Mouse (Mus musculus) frontal cortex, postnatal 10 days (tissue): ENCODE data around the gene Olfr547.
A peak's percentile ranks its signal among the peaks of the same experiment; 100 is the strongest.
"Not testable (repeated sequence)": the region's sequence is repeated elsewhere in the genome, so short reads cannot be mapped to it uniquely, and the experiment has no call there.

ENCODE experiments used
- DNase-seq, 2 experiments: peaks; one replicate each; pipeline ENCODE4 v3.0.0; 2022; ENCODE audit warnings: low spot score in 2 of 2, mixed read lengths in 1 of 2

Olfr547 gene

GRCm38 (mm10) chr7:102534449-102534848, at the start of gene Olfr547:
Gene Olfr547, plus strand, starts transcription at chr7:102534749.
- no peak for DNase-seq

GRCm38 (mm10) chr7:102484766-102485165, 49.8 kb upstream of the Olfr547 start:
- DNase-seq = not testable (repeated sequence)

- DNase-seq = no peak
Observed at GRCm38 (mm10) chr7:102486105-102486504, 48.4 kb upstream of the Olfr547 start.

GRCm38 (mm10) chr7:102488161-102488560, 46.4 kb upstream of the Olfr547 start, which contains the start of gene Olfr544:
Gene Olfr544, minus strand, starts transcription at chr7:102488313.
- DNase-seq = no peak

- not testable (repeated sequence) for DNase-seq
Observed at GRCm38 (mm10) chr7:102494416-102494815, 40.1 kb upstream of the Olfr547 start.

- no peak for DNase-seq
Observed at GRCm38 (mm10) chr7:102499473-102499872, 35.1 kb upstream of the Olfr547 start, which contains the start of gene Olfr545. Gene Olfr545, minus strand, starts transcription at chr7:102499573.

- DNase-seq = no peak
Observed at GRCm38 (mm10) chr7:102501986-102502385, 32.6 kb upstream of the Olfr547 start.

- peak; percentile 50 to 75 for DNase-seq
Observed at GRCm38 (mm10) chr7:102506848-102507247, 27.7 kb upstream of the Olfr547 start.

GRCm38 (mm10) chr7:102508066-102508465, 26.5 kb upstream of the Olfr547 start:
- DNase-seq = no peak

- no peak for DNase-seq
Observed at GRCm38 (mm10) chr7:102508666-102509065, 25.9 kb upstream of the Olfr547 start.

GRCm38 (mm10) chr7:102509726-102510125, 24.8 kb upstream of the Olfr547 start:
- DNase-seq = no peak

- no peak for DNase-seq
Observed at GRCm38 (mm10) chr7:102511927-102512326, 22.6 kb upstream of the Olfr547 start.

- DNase-seq = peak; percentile 67 to 85
Observed at GRCm38 (mm10) chr7:102512814-102513435, 21.6 kb upstream of the Olfr547 start.

GRCm38 (mm10) chr7:102514144-102514543, 20.4 kb upstream of the Olfr547 start:
- no peak for DNase-seq

- DNase-seq = no peak
Observed at GRCm38 (mm10) chr7:102516261-102517050, 18.1 kb upstream of the Olfr547 start.

GRCm38 (mm10) chr7:102517051-102517335, 17.6 kb upstream of the Olfr547 start:
- no peak for DNase-seq

- DNase-seq = no peak
Observed at GRCm38 (mm10) chr7:102529052-102529451, 5.5 kb upstream of the Olfr547 start.

- no peak for DNase-seq
Observed at GRCm38 (mm10) chr7:102540596-102540995, 6.0 kb downstream of the Olfr547 start, which contains the start of gene Olfr548-ps1. Gene Olfr548-ps1, plus strand, starts transcription at chr7:102540896.

GRCm38 (mm10) chr7:102541251-102541650, 6.7 kb downstream of the Olfr547 start:
- no peak for DNase-seq

- no peak for DNase-seq
Observed at GRCm38 (mm10) chr7:102549570-102549969, 15.0 kb downstream of the Olfr547 start, which contains the start of gene Olfr549. Gene Olfr549, plus strand, starts transcription at chr7:102549870.

GRCm38 (mm10) chr7:102553279-102553678, 18.7 kb downstream of the Olfr547 start:
- no peak for DNase-seq

- peak; percentile 22 to 44 for DNase-seq
Observed at GRCm38 (mm10) chr7:102564999-102565997, 30.7 kb downstream of the Olfr547 start, which contains the start of gene Trim21. Gene Trim21, minus strand, starts transcription at chr7:102565486.
